Mouse (Mus musculus) midbrain, postnatal 0 days (tissue): ENCODE measurements at regions not wholly inside any gene's neighbourhood (a gene's known extent, or its start where the extent isn't known, plus 50 kb on each side); places are given as distances from the start of the nearest gene placed in this dataset.

Experiments used
- ATAC-seq: fragments of 200-750 bp; cut with Nextera tagmentation; 2 replicates; pipeline ENCODE4 v1.8.0; 2017; ENCODE audit warnings: moderate number of reproducible peaks, mild to moderate bottlenecking, moderate TSS enrichment, moderate library complexity; ENCODE audit not compliant: low FRiP score
- DNase-seq: peaks from one replicate; pipeline ENCODE4 v3.0.0-alpha.2; 2015; ENCODE audit warnings: low spot score
- H3K27ac ChIP-seq: fragments of 300-500 bp; sonication (generic); 2 replicates; pipeline ENCODE4 v1.5.1; 2014; ENCODE audit warnings: low read depth, mild to moderate bottlenecking, low read length, mixed read lengths
- H3K27me3 ChIP-seq: fragments of 300-500 bp; sonication (generic); 2 replicates; pipeline ENCODE4 v1.6.1; 2014; ENCODE audit warnings: low read length, control low read depth, mixed read lengths; ENCODE audit not compliant: insufficient read depth
- H3K36me3 ChIP-seq: fragments of 300-500 bp; sonication (generic); 2 replicates; pipeline ENCODE4 v1.6.1; 2014; ENCODE audit warnings: low read length, control low read depth, mixed read lengths; ENCODE audit not compliant: insufficient read depth
- H3K4me1 ChIP-seq: fragments of 300-500 bp; sonication (generic); 2 replicates; pipeline ENCODE4 v1.6.1; 2014; ENCODE audit warnings: mild to moderate bottlenecking, control low read depth, antibody characterized with exemption, low read length, mixed read lengths; ENCODE audit not compliant: insufficient read depth
- H3K4me2 ChIP-seq: fragments of 300-500 bp; sonication (generic); 2 replicates; pipeline ENCODE4 v1.6.1; 2014; ENCODE audit warnings: low read depth, mild to moderate bottlenecking, low read length, mixed read lengths; ENCODE audit not compliant: poor library complexity, severe bottlenecking
- H3K4me3 ChIP-seq: fragments of 300-500 bp; sonication (generic); 2 replicates; pipeline ENCODE4 v1.5.1; 2014; ENCODE audit warnings: low read depth, mild to moderate bottlenecking, low read length, moderate library complexity
- H3K9ac ChIP-seq: fragments of 300-500 bp; sonication (generic); replicated peaks from 2 replicates; pipeline ENCODE4 v1.6.1; 2014; ENCODE audit warnings: mild to moderate bottlenecking, low read length, moderate library complexity, mixed read lengths; ENCODE audit not compliant: poor library complexity, severe bottlenecking
- H3K9me3 ChIP-seq: fragments of 300-500 bp; sonication (generic); 2 replicates; pipeline ENCODE4 v1.6.1; 2016; ENCODE audit warnings: low read length, control low read depth
- CTCF ChIP-seq: IDR thresholded peaks from 2 replicates; pipeline ENCODE4 v1.5.1; 2016; ENCODE audit warnings: antibody characterized with exemption, mild to moderate bottlenecking
- WGBS: fragments of 180-500 bp; shearing (Covaris S2); extraction: QIAGEN DNeasy Blood & Tissue Kit; methylation state at CpG from one replicate; pipeline ENCODE4 v1.1.7; 2014; 5-methylcytosine and 5-hydroxymethylcytosine counted together

- no peak overlapping the region for H3K9ac ChIP-seq
- H3K4me2 ChIP-seq: no peak overlapping the region
- DNase-seq (no peak), ATAC-seq (no peak)
- TF ChIP-seq CTCF: no peak
- no peaks in the 10 kb centered on the region for H3K36me3 ChIP-seq
- 79% methylated on average over 5 of the region's 5 CpGs for WGBS
- no peak overlapping the region for H3K4me3 ChIP-seq
- peaks cover 2% of the 10 kb centered on the region; the same call in 1 of the 2 replicates for H3K4me1 ChIP-seq
- H3K9me3 ChIP-seq: no peaks in the 10 kb centered on the region
- H3K27me3 ChIP-seq: no peaks in the 10 kb centered on the region
- no peak overlapping the region for H3K27ac ChIP-seq
Observed at GRCm38 (mm10) chr4:95166503-95166902, 114.5 kb upstream of the Jun start.

DNA sequence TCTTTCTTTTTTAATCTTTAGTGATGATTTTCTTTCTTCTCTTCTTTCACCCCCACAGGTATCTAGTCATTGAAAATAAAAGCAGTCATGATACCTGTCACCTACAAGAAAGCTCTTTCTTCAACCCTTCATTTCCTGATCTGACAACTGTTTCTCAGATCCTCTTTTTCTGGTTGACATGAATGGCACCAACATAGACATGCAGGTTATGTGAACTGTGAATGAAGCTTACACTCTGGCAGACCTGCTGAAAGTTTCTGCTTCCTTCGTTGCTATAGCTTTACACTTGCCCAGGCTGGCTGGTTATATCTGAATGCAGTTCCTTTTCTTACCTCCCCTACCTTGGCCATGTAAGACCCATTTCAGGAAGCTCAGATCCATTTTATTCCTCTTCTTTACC lies 115.2 kb upstream of the Jun start:
- Histone ChIP-seq H3K36me3 (no peaks in the 10 kb centered on the region), H3K4me1 (no peaks in the 10 kb centered on the region), H3K27me3 (no peaks in the 10 kb centered on the region), H3K9me3 (no peaks in the 10 kb centered on the region), H3K4me2 (no peak overlapping the region), H3K9ac (no peak overlapping the region), H3K27ac (no peak overlapping the region), H3K4me3 (no peak overlapping the region)
- ATAC-seq (no peak), DNase-seq (no peak)
- TF ChIP-seq CTCF: no peak
- 87% methylated on average over 1 of the region's 1 CpGs for WGBS

DNA sequence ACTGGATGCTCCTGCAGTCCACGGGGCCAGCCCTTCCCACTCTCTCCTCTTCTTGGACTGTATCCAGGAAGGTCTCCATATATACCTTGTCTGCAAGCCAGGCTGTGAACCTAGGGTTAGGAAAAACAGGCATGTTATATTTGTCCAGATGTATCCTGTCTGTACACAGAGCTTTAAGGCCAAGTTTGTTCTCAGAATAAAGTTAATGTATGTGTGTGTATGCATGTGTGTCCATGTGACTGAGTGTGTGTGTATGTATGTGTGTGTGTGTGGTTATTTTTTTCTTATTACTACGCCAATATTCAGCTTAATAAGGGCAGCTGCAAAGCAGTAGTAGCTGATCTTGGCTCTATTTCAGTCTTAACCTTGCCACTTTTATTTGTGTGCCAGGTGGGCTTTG lies 117.7 kb upstream of the Jun start:
- ATAC-seq (no peak), DNase-seq (no peak)
- Histone ChIP-seq H3K4me1 (no peaks in the 10 kb centered on the region), H3K9ac (no peak overlapping the region), H3K27ac (no peak overlapping the region), H3K4me2 (no peak overlapping the region), H3K36me3 (no peaks in the 10 kb centered on the region), H3K4me3 (no peak overlapping the region), H3K27me3 (no peaks in the 10 kb centered on the region), H3K9me3 (no peaks in the 10 kb centered on the region)
- WGBS: 80% methylated on average over 2 of the region's 2 CpGs
- no peak for TF ChIP-seq CTCF

- Histone ChIP-seq H3K27ac (no peak overlapping the region), H3K27me3 (no peaks in the 10 kb centered on the region), H3K4me2 (no peak overlapping the region), H3K4me3 (no peak overlapping the region), H3K36me3 (no peaks in the 10 kb centered on the region), H3K9ac (no peak overlapping the region), H3K4me1 (no peaks in the 10 kb centered on the region), H3K9me3 (no peaks in the 10 kb centered on the region)
- DNase-seq (no peak), ATAC-seq (no peak)
- 87% methylated on average over 2 of the region's 2 CpGs for WGBS
- no peak for TF ChIP-seq CTCF
Observed at GRCm38 (mm10) chr4:95177753-95178152, 125.7 kb upstream of the Jun start.

DNA sequence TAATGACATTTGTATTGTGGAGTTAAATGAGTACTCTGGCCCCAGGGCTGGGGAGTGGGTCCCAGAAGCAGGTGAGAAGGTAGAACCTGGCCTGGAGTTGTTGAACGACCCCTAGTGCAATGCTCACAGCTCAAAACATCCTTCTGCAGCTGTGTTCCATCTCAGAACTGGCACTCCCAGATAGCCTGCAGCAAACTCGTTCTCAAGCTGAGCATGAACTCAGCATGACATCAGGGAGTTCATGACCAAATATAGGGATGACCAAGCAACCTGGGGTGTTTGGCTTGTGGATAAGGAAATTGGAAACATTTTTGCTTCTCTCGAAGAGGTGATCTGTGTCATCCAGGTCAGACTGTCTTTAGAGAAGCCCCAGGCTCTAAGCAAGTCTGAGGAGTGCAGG lies 126.4 kb upstream of the Jun start:
- H3K27ac ChIP-seq: no peak overlapping the region
- no peak for TF ChIP-seq CTCF
- H3K36me3 ChIP-seq: no peaks in the 10 kb centered on the region
- ATAC-seq: no peak
- H3K27me3 ChIP-seq: no peaks in the 10 kb centered on the region
- H3K4me1 ChIP-seq: no peaks in the 10 kb centered on the region
- no peak overlapping the region for H3K9ac ChIP-seq
- DNase-seq: no peak
- H3K9me3 ChIP-seq: no peaks in the 10 kb centered on the region
- no peak overlapping the region for H3K4me2 ChIP-seq
- WGBS: 69% methylated on average over 3 of the region's 3 CpGs
- H3K4me3 ChIP-seq: no peak overlapping the region

- Histone ChIP-seq H3K9ac (no peak overlapping the region), H3K9me3 (no peaks in the 10 kb centered on the region), H3K27ac (no peak overlapping the region), H3K4me2 (no peak overlapping the region), H3K4me3 (no peak overlapping the region), H3K36me3 (no peaks in the 10 kb centered on the region), H3K4me1 (no peaks in the 10 kb centered on the region), H3K27me3 (no peaks in the 10 kb centered on the region)
- no peak for DNase-seq
- TF ChIP-seq CTCF: no peak
- 68% methylated on average over 8 of the region's 8 CpGs for WGBS
- no peak for ATAC-seq
Observed at GRCm38 (mm10) chr4:95178900-95179299, 126.9 kb upstream of the Jun start.

DNA sequence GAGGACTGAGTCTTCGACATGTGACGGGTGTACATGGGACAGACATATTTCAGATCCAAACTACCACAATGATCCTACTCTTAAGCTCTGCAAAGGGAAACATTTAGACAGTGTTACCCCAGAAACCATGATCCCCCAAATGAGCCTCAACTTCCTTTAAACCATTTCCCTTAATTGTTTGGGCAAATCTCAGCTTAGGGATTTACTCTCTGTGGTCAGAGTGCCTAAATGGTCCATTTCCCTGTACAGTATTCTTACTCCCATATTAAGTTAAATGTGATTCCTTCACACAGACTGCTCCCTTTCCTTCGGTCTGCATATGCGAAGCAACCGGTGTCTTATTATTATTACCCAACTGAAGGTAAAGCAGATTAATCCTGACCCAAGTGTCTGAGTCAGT lies 128.4 kb upstream of the Jun start:
- Histone ChIP-seq H3K4me2 (no peak overlapping the region), H3K4me1 (no peaks in the 10 kb centered on the region), H3K9ac (no peak overlapping the region), H3K4me3 (no peak overlapping the region), H3K36me3 (no peaks in the 10 kb centered on the region), H3K9me3 (no peaks in the 10 kb centered on the region), H3K27me3 (no peaks in the 10 kb centered on the region), H3K27ac (no peak overlapping the region)
- no peak for TF ChIP-seq CTCF
- WGBS: 96% methylated on average over 5 of the region's 5 CpGs
- no peak for ATAC-seq
- DNase-seq: no peak
